Mouse (Mus musculus) small intestine, adult 2 months (tissue): ENCODE data around the gene Myom3.

Experiments
- CTCF ChIP-seq: fragments of 200-500 bp; IDR thresholded peaks from 2 replicates; pipeline ENCODE4 v1.5.1; 2012; ENCODE audit warnings: low read depth, mild to moderate bottlenecking, control low read depth, inconsistent platforms, low read length, moderate library complexity, mixed read lengths; ENCODE audit not compliant: insufficient replicate concordance, insufficient read length; ENCODE audit errors: extremely low read depth
- POLR2A ChIP-seq: fragments of 200-500 bp; IDR thresholded peaks from 2 replicates; pipeline ENCODE4 v1.6.1; 2012; ENCODE audit warnings: low read depth, mild to moderate bottlenecking, control low read depth, inconsistent platforms, low read length, moderate library complexity

DNA sequence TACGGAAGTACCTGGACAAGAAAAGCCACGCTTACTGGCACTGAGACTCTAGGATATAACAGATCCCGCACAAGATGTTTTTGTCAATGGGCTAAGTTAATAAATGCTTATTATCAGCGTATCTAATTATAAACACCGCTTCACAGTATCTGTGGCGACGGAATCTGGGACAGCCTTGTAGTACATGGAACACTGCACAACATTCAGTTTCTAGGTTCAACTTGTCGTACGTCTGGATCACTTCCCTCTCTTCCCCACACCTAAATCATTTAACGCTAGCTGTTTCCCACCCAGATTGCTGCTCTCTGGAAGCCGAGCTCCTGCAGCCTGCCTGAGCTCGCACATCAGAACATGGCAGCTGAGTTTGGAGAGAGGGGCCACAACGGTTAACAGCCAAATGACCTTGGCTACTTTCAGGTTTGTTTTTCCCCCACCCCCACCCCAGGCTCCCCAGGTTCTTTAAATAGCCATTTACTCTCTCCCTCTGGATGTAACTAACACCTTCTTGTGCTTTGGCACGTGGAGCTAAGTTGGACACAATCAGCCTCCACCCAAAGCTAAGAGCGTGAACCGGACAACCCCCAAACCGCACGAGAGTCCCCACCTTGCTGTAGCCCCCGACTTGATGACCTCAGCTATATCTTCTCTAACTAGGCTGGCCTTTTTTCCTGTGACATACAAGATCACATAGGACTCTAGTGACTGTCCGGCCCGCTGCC is 79.9 kb downstream of the Myom3 start:
- TF ChIP-seq CTCF, result no peak
- no peak for TF ChIP-seq POLR2A
